Mouse (Mus musculus) MEL (cell line): ENCODE data around the gene Nkx6-1. TPM values are rescaled to one million over a fixed set of nuclear protein-coding genes. Genes with fewer than 3 reads are reported as not detected.

Experiments used
- DNase-seq: peaks from one replicate; pipeline ENCODE4 v3.0.0; 2011; ENCODE audit warnings: low read depth, low spot score
- H3K27ac ChIP-seq: 2 replicates; pipeline ENCODE4 v1.5.1; 2012; ENCODE audit warnings: low read depth, mild to moderate bottlenecking, control low read depth, low read length, moderate library complexity; ENCODE audit not compliant: control insufficient read depth
- H3K27me3 ChIP-seq, 2 experiments: fragments of 150-350 bp in 1 of 2; sonication (generic) in 1 of 2; 2 replicates each; pipeline ENCODE4 v1.6.1; 2012; ENCODE audit warnings: low read length in 2 of 2, mild to moderate bottlenecking in 2 of 2, improper control_type of control experiment in 1 of 2, moderate library complexity in 1 of 2; ENCODE audit not compliant: insufficient read depth in 2 of 2, control insufficient read depth in 1 of 2
- H3K36me3 ChIP-seq, 2 experiments: 2 replicates each; pipeline ENCODE4 v1.6.1; 2012 to 2014; ENCODE audit warnings: low read length in 2 of 2, improper control_type of control experiment in 1 of 2, inconsistent platforms in 1 of 2, mild to moderate bottlenecking in 1 of 2; ENCODE audit not compliant: insufficient read depth in 2 of 2, control insufficient read depth in 1 of 2
- H3K4me1 ChIP-seq, 2 experiments: fragments of 150-350 bp in 1 of 2; sonication (generic) in 1 of 2; 2 replicates each; pipeline ENCODE4 v1.6.1; 2012; ENCODE audit warnings: low read length in 2 of 2, improper control_type of control experiment in 1 of 2, mild to moderate bottlenecking in 1 of 2; ENCODE audit not compliant: insufficient read depth in 2 of 2, control insufficient read depth in 1 of 2
- H3K4me3 ChIP-seq, 2 experiments: fragments of 150-350 bp in 1 of 2; sonication (generic) in 1 of 2; 2 replicates each; pipeline ENCODE4 v1.5.1; 2012; ENCODE audit warnings: low read depth in 2 of 2, low read length in 2 of 2, mild to moderate bottlenecking in 2 of 2, moderate library complexity in 2 of 2, control low read depth in 1 of 2, improper control_type of control experiment in 1 of 2; ENCODE audit not compliant: control insufficient read depth in 1 of 2, insufficient read depth in 1 of 2
- H3K79me2 ChIP-seq: 2 replicates; pipeline ENCODE4 v1.6.1; 2012; ENCODE audit warnings: mild to moderate bottlenecking, low read length, moderate library complexity; ENCODE audit not compliant: control insufficient read depth, poor library complexity, insufficient read depth
- H3K9ac ChIP-seq: 2 replicates; pipeline ENCODE4 v1.6.1; 2012; ENCODE audit warnings: low read depth, mild to moderate bottlenecking, control low read depth, low read length, moderate library complexity; ENCODE audit not compliant: control insufficient read depth, poor library complexity, severe bottlenecking
- H3K9me3 ChIP-seq: fragments of 150-350 bp; sonication (generic); replicated peaks from 2 replicates; pipeline ENCODE4 v1.6.1; 2012; ENCODE audit warnings: mild to moderate bottlenecking, low read length, improper control_type of control experiment, moderate library complexity; ENCODE audit not compliant: insufficient read depth
- CHD2 ChIP-seq: IDR thresholded peaks from 2 replicates; pipeline ENCODE4 v1.6.1; 2011; ENCODE audit warnings: low read length, improper control_type of control experiment
- E2F4 ChIP-seq: IDR thresholded peaks from 2 replicates; pipeline ENCODE4 v1.6.1; 2011; ENCODE audit warnings: low read depth, low read length, improper control_type of control experiment, borderline replicate concordance
- GABPA ChIP-seq: IDR thresholded peaks from 2 replicates; pipeline ENCODE4 v1.6.1; 2012; ENCODE audit warnings: low read depth, mild to moderate bottlenecking, inconsistent platforms, low read length, improper control_type of control experiment, moderate library complexity
- HCFC1 ChIP-seq: IDR thresholded peaks from 2 replicates; pipeline ENCODE4 v1.6.1; 2012; ENCODE audit warnings: low read depth, mild to moderate bottlenecking, inconsistent platforms, low read length, improper control_type of control experiment, moderate library complexity
- MAZ ChIP-seq: IDR thresholded peaks from 2 replicates; pipeline ENCODE4 v1.6.1; 2012; ENCODE audit warnings: low read depth, mild to moderate bottlenecking, inconsistent platforms, low read length, improper control_type of control experiment
- MXI1 ChIP-seq: IDR thresholded peaks from 2 replicates; pipeline ENCODE4 v1.6.1; 2011; ENCODE audit warnings: mild to moderate bottlenecking, low read depth, low read length, improper control_type of control experiment
- MYC ChIP-seq: IDR thresholded peaks from 2 replicates; pipeline ENCODE4 v1.6.1; 2011; ENCODE audit warnings: low read depth, mild to moderate bottlenecking, low read length, improper control_type of control experiment, moderate library complexity
- NELFE ChIP-seq: IDR thresholded peaks from 2 replicates; pipeline ENCODE4 v1.6.1; 2011; ENCODE audit warnings: low read depth, low read length, improper control_type of control experiment
- NRF1 ChIP-seq: IDR thresholded peaks from 2 replicates; pipeline ENCODE4 v1.6.1; 2014; ENCODE audit warnings: low read depth, mild to moderate bottlenecking, inconsistent platforms, low read length, improper control_type of control experiment, moderate library complexity; ENCODE audit not compliant: poor library complexity, insufficient read depth, severe bottlenecking
- TBP ChIP-seq: IDR thresholded peaks from 2 replicates; pipeline ENCODE4 v1.8.0; 2011; ENCODE audit warnings: low read depth, low read length, improper control_type of control experiment
- TCF12 ChIP-seq: IDR thresholded peaks from 2 replicates; pipeline ENCODE4 v1.6.1; 2014; ENCODE audit warnings: low read depth, mild to moderate bottlenecking, inconsistent platforms, low read length, improper control_type of control experiment, moderate library complexity
- UBTF ChIP-seq: IDR thresholded peaks from 2 replicates; pipeline ENCODE4 v1.6.1; 2012; ENCODE audit warnings: low read depth, mild to moderate bottlenecking, inconsistent platforms, low read length, improper control_type of control experiment, moderate library complexity, borderline replicate concordance; ENCODE audit not compliant: insufficient read depth
- USF2 ChIP-seq, 2 experiments: IDR thresholded peaks; 2 replicates each; pipeline ENCODE4 v1.6.1; 2011 to 2012; ENCODE audit warnings: improper control_type of control experiment in 2 of 2, low read length in 2 of 2, borderline replicate concordance in 1 of 2, inconsistent platforms in 1 of 2, low read depth in 1 of 2, mild to moderate bottlenecking in 1 of 2; ENCODE audit not compliant: insufficient read depth in 1 of 2
- ZMIZ1 ChIP-seq: IDR thresholded peaks from 2 replicates; pipeline ENCODE4 v1.6.1; 2012; ENCODE audit warnings: low read depth, mild to moderate bottlenecking, inconsistent platforms, low read length, improper control_type of control experiment, moderate library complexity
- polyA plus RNA-seq, 2 experiments: library from polyadenylated mRNA; stranded (reverse) in 1 of 2; unstranded in 1 of 2; fragments of >175 nt in 1 of 2; fragments of >200 nt in 1 of 2; gene quantifications; 2 replicates each; pipeline versions ENCODE4 v1.2.1 to v1.2.4; 2012; ENCODE audit warnings: low replicate concordance in 2 of 2, low read depth in 1 of 2; ENCODE audit not compliant: insufficient read length in 2 of 2, insufficient read depth in 1 of 2, missing spikeins in 1 of 2
- total RNA-seq: library from RNA; depleted of rRNA; stranded (reverse); fragments of 300-350 nt; gene quantifications from 2 replicates; pipeline ENCODE4 v1.2.3, GENCODE M21; 2012

Nkx6-1 gene
- total and polyA plus RNA-seq, 3 experiments = not detected

- Histone ChIP-seq H3K27ac (no peak overlapping the region), H3K27me3 (no peaks in the 10 kb centered on the region), H3K4me3 (no peak overlapping the region), H3K9ac (no peak overlapping the region), H3K79me2 (no peaks in the 10 kb centered on the region), H3K9me3 (no peaks in the 10 kb centered on the region), H3K4me1 (no peaks in the 10 kb centered on the region), H3K36me3 (no peaks in the 10 kb centered on the region)
- no peak for TF ChIP-seq HCFC1
- TF ChIP-seq MXI1 = no peak
- TF ChIP-seq TCF12 = no peak
- TF ChIP-seq MAZ = no peak
- no peak for DNase-seq
Measured at GRCm38 (mm10) chr5:101647726-101648686, 16.8 kb downstream of the Nkx6-1 start.

- H3K27me3 ChIP-seq = no peaks in the 10 kb centered on the region
- TF ChIP-seq TCF12 (no peak), UBTF (no peak), E2F4 (no peak), MYC (no peak), CHD2 (no peak), NRF1 (no peak), NELFE (no peak), GABPA (no peak), HCFC1 (no peak), TBP (no peak), ZMIZ1 (no peak), USF2 (IDR thresholded peaks at IDR 0.05; ENCODE audit: borderline replicate concordance in 1 of 2, insufficient read depth in 1 of 2, low read depth in 1 of 2, low read length in 2 of 2) (no peak)
- H3K36me3 ChIP-seq = no peaks in the 10 kb centered on the region
- no peak overlapping the region for H3K9ac ChIP-seq
- no peak overlapping the region for H3K27ac ChIP-seq
- no peaks in the 10 kb centered on the region for H3K79me2 ChIP-seq
- H3K4me1 ChIP-seq = no peaks in the 10 kb centered on the region
- no peak for DNase-seq
- no peaks in the 10 kb centered on the region for H3K9me3 ChIP-seq
- no peak overlapping the region for H3K4me3 ChIP-seq
Measured at GRCm38 (mm10) chr5:101646961-101647575, 17.7 kb downstream of the Nkx6-1 start.
